Mouse (Mus musculus) gastrocnemius, adult 2 months (tissue): ENCODE measurements around the gene Aes. TPM values are rescaled to one million over a fixed set of nuclear protein-coding genes. Genes with fewer than 3 reads are reported as not detected.

ENCODE experiments used
- DNase-seq: peaks from one replicate; pipeline ENCODE4 v3.0.0; 2022
- H3K27ac ChIP-seq: fragments of 200-600 bp; 2 replicates; pipeline ENCODE4 v1.8.1; 2022; ENCODE audit warnings: mild to moderate bottlenecking
- H3K4me3 ChIP-seq: fragments of 200-600 bp; 2 replicates; pipeline ENCODE4 v1.8.1; 2022; ENCODE audit warnings: mild to moderate bottlenecking, moderate library complexity
- CTCF ChIP-seq: fragments of 200-600 bp; IDR thresholded peaks from 2 replicates; pipeline ENCODE4 v1.8.1; 2022; ENCODE audit warnings: antibody characterized with exemption, mild to moderate bottlenecking, moderate library complexity
- intact Hi-C: fragments of 180-260 bp; cut with DNase I; formaldehyde crosslinking; loops from one replicate; pipeline ENCODE4 v1.15.1; 2025
- total RNA-seq, 2 experiments: library from RNA; stranded (reverse); gene quantifications; 2 replicates each; pipeline ENCODE4 v1.2.3; 2021

Aes gene
- total RNA-seq, 2 experiments from 2014 or later = 847 to 871 TPM

DNA sequence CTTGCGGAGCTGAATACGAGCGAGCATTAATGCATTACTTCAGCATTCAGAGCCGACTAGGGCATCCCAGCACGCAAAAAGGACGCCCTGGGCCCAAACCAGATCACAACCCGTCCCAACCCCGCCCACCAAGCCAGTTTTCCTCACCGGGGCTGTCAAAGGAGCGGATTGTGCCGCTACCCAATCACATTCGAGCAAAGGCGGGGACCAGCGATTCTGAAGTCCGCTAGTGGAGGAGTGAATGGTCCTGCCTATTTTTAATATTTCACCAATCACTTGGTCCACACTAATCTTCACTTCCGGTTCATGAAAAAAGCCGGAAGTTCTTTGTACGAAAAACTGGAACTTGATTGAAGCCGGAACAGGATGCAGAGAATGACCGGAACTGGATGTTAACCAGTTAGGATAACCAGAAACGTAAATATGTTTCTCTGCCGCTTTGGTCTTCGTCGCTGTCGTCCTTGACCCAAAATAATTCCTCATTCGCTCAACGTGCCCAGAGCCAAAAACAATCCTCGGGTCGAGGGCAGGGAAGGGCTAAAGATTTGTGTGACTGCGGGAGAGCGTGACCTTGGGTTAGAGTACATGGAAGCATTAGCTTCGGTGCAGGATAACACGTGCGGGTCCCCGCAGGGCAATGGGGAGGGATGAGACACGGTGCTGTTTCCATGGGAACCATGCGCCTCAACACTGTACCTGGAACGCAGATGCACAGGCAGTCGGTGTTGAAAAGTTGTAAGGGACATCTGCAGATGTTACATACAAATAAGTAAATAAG is 46.9 kb downstream of the Aes start, which contains the start of gene BC025920:
BC025920 (plus strand) TSS at position 297 of the 778 bp plus-strand sequence.
- peak; percentile 97 for DNase-seq
- intact Hi-C loops = loop anchor here (1.0 to 5.0 kb wide), 4 partner anchors 21 to 566 kb away; partner anchors contain the start of gene Sirt6
- TF ChIP-seq CTCF = no peak
- Histone ChIP-seq H3K27ac (peak within 1 kb of the TSS; percentile 98), H3K4me3 (peak within 1 kb of the TSS; percentile 92)

DNA sequence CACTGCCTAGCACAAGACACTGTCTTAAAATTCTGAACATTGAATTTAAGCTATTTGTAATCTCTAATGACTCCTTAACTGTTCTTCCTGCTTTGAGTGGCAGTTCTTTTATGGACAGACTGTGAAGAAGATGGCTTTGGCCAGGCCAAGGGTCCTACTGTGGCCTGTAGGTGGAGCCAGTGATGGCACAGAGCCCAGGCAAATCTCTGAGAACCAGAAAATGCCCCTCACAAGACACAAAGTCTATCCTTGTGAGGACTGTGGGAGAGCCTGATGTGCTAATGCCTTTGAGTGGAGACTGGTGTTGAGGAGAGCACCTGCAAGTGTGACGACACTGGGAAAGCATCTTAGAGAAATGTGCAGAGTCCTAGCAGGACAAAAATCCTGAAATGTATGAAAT is 49.0 kb downstream of the Aes start:
- Histone ChIP-seq H3K27ac (no peak overlapping the region), H3K4me3 (no peak overlapping the region)
- peak; percentile 37 for TF ChIP-seq CTCF
- intact Hi-C loops = loop anchor here (5.0 kb wide), 1 partner anchor 564 kb away; no protein-coding TSS in a partner anchor
- no peak for DNase-seq

DNA sequence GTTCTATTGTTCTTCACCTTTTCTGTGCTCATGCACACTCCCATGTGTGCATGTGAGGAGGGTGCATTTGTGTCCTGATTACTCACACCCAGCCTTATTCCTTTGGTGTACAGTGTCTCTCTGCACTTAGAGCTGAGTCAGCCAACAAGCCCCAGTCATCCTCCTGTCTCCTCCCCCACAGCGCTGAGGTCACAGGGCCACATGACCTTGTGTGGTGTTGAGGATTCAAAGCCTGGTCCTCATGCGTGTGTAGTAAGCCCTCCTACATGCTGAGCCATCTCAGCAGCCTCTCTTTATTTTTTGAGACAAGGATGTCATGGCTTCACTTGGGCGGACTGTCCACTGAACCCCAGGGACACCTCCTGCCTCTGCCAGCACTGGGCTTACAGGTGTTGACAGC is 53.5 kb downstream of the Aes start:
- no peak overlapping the region for H3K27ac ChIP-seq
- no peak for TF ChIP-seq CTCF
- no peak overlapping the region for H3K4me3 ChIP-seq
- no peak for DNase-seq
- intact Hi-C loops = no loop called here

DNA sequence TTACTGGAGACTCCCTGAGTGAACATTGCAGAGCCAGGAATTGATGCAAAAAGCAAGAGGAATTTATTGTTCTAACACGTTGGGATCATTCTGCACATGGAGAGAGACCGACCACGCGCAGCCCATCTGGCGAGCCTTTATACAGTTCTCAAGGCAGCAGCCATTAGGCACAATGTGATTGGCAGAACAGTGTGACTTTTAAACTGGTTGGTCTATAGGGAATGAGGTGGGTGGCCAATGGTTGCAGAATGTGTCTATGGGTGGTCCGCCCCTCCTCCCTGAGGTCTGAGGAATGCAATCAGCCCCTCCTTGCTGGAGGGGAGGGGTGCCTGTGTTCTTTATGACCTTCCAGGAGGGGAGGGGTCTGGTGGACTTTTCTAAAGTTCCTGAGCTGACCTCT is 56.2 kb downstream of the Aes start:
- Histone ChIP-seq H3K4me3 (no peak overlapping the region), H3K27ac (no peak overlapping the region)
- intact Hi-C loops = no loop called here
- no peak for DNase-seq
- no peak for TF ChIP-seq CTCF

Other genes starting within 250 kb of the Aes start
- gene Cactin, start 238.4 kb upstream of the Aes start, total RNA-seq = 10 to 100 TPM in 1 of 2 experiments, 1 to 10 TPM in 1; 8.5 to 11.5 TPM
- gene Tbxa2r, start 230.8 kb upstream of the Aes start, total RNA-seq = under 1 TPM; 0.43 to 0.75 TPM
- 1 to 10 TPM in 1 of 2 experiments, under 1 TPM in 1; 0.69 to 1.3 TPM for gene Gipc3, start 216.2 kb upstream of the Aes start, total RNA-seq
- 10 to 100 TPM; 22.9 to 28.2 TPM for gene Hmg20b, start 209.0 kb upstream of the Aes start, total RNA-seq
- gene Mfsd12, start 202.0 kb upstream of the Aes start, total RNA-seq = 1 to 10 TPM; 2.2 to 3.3 TPM
- gene 4930404N11Rik, start 193.7 kb upstream of the Aes start, total RNA-seq = 1 to 10 TPM in 1 of 2 experiments, under 1 TPM in 1; 0.89 to 1.2 TPM
- gene Fzr1, start 181.0 kb upstream of the Aes start, total RNA-seq = 10 to 100 TPM; 14.0 to 18.8 TPM
- 10 to 100 TPM; 38.1 to 39.8 TPM for gene Dohh, start 175.1 kb upstream of the Aes start, total RNA-seq
- gene Gm48551, start 175.0 kb upstream of the Aes start, total RNA-seq = 1 to 10 TPM in 1 of 2 experiments, under 1 TPM in 1; 0.87 to 2.8 TPM
- gene Gm48552, start 170.5 kb upstream of the Aes start, total RNA-seq = 1 to 10 TPM in 1 of 2 experiments, under 1 TPM in 1; 0.84 to 1.0 TPM
- gene Smim24, start 166.4 kb upstream of the Aes start, total RNA-seq = not detected
- gene Nfic, start 103.9 kb upstream of the Aes start, total RNA-seq = 100 to 1,000 TPM; 207 to 215 TPM
- gene Celf5, start 76.8 kb upstream of the Aes start, total RNA-seq = under 1 TPM in 1 of 2 experiments, not detected in 1; 0.17 TPM
- gene Ncln, start 63.1 kb upstream of the Aes start, total RNA-seq = 10 to 100 TPM; 38.3 to 44.8 TPM
- 1 to 10 TPM in 1 of 2 experiments, under 1 TPM in 1; 0.97 to 1.2 TPM for gene S1pr4, start 59.4 kb upstream of the Aes start, total RNA-seq
- gene Gna15, start 35.3 kb upstream of the Aes start, total RNA-seq = under 1 TPM; 0.26 to 0.53 TPM
- gene Gna11, start 14.3 kb upstream of the Aes start, total RNA-seq = 10 to 100 TPM; 25.7 to 30.3 TPM
- 1 to 10 TPM; 5.6 to 7.3 TPM for gene Tle2, start 15.1 kb downstream of the Aes start, total RNA-seq
- gene Tle6, start 41.6 kb downstream of the Aes start, total RNA-seq = 1 to 10 TPM; 5.6 to 6.7 TPM
- gene BC025920, start 46.8 kb downstream of the Aes start, total RNA-seq = 1 to 10 TPM; 2.5 to 3.9 TPM
- 1 to 10 TPM; 4.7 to 5.6 TPM for gene Sirt6, start 68.3 kb downstream of the Aes start, total RNA-seq
- 10 to 100 TPM in 1 of 2 experiments, 1 to 10 TPM in 1; 6.8 to 10.5 TPM for gene Ankrd24, start 69.1 kb downstream of the Aes start, total RNA-seq
- 1 to 10 TPM; 1.8 TPM for gene Gm10778, start 89.6 kb downstream of the Aes start, total RNA-seq
- gene Zfp433, start 145.3 kb downstream of the Aes start, total RNA-seq = 1 to 10 TPM; 3.9 to 5.7 TPM
- gene Gm3055, start 211.7 kb downstream of the Aes start, total RNA-seq = 1 to 10 TPM in 1 of 2 experiments, under 1 TPM in 1; 0.61 to 1.7 TPM